7 mouse cellular contexts compared by ENCODE assay signal in the genomic region with DNA sequence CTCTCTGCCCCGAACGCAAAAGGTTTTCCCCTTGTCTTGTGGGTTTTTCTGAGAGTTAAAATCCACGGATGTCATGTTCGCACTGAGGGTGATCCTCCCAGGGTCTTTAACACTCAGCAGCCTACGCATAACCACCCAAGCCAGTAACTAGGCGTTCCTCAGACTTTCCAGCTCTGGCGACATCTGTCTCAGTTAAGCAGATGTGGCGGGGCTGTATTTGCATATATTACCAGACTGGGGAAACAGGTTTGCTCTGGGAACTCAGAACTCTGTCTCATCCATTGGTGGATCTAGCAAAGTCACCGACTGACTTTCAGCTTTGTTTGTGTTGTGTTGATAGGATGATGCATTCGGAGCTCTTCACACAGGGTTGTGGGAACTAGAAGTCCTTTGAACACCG. TPM values are rescaled to one million over a fixed set of nuclear protein-coding genes. Genes with fewer than 3 reads are reported as not detected.
A peak's percentile ranks its signal among the peaks of the same experiment; 100 is the strongest.
DNase-seq lines count a peak whose midpoint lies in the region; ATAC-seq lines count a peak whose summit lies in the region.

No protein-coding gene starts in this region.

- peak overlapping the region; percentile 35 for H3K4me3 ChIP-seq in lung, embryonic 16.5 days (ENCODE audit: low read length)
- peak overlapping the region; percentile 25; the same call in 1 of the 2 replicates for H3K4me3 ChIP-seq in forebrain, embryonic 11.5 days (ENCODE audit: low read depth, low read length)
- H3K4me3 ChIP-seq in limb, embryonic 13.5 days: peak overlapping the region; percentile 39
- H3K4me3 ChIP-seq in stomach, embryonic 14.5 days (ENCODE audit: low read depth, low read length): peak overlapping the region; percentile 18

- peak overlapping the region; percentile 61 for H3K4me2 ChIP-seq in lung, embryonic 16.5 days (ENCODE audit: low read depth, low read length)
- peak overlapping the region; percentile 53 for H3K4me2 ChIP-seq in forebrain, embryonic 11.5 days (ENCODE audit: low read depth, low read length, severe bottlenecking)
- H3K4me2 ChIP-seq in limb, embryonic 13.5 days (replicated peaks): peak overlapping the region; percentile 74
- H3K4me2 ChIP-seq in stomach, embryonic 14.5 days (replicated peaks; ENCODE audit: low read depth, low read length): peak overlapping the region; percentile 34

- peaks cover 5% of the 10 kb centered on the region; the same call in 1 of the 2 replicates for H3K9me3 ChIP-seq in lung, embryonic 16.5 days (ENCODE audit: control insufficient read depth, low read length)
- no peaks in the 10 kb centered on the region for H3K9me3 ChIP-seq in forebrain, embryonic 11.5 days (ENCODE audit: control insufficient read depth, low read length)
- H3K9me3 ChIP-seq in limb, embryonic 13.5 days: no peaks in the 10 kb centered on the region
- no peaks in the 10 kb centered on the region for H3K9me3 ChIP-seq in stomach, embryonic 14.5 days (ENCODE audit: control insufficient read depth, low read depth, low read length)

- WGBS in lung, embryonic 16.5 days: 8% methylated on average over 11 of the region's 11 CpGs
- 11% methylated on average over 11 of the region's 11 CpGs for WGBS in forebrain, embryonic 11.5 days
- 2% methylated on average over 11 of the region's 11 CpGs for WGBS in limb, embryonic 13.5 days
- 14% methylated on average over 11 of the region's 11 CpGs for WGBS in stomach, embryonic 14.5 days

- H3K27me3 ChIP-seq in lung, embryonic 16.5 days (ENCODE audit: control insufficient read depth, insufficient read depth, low read depth, low read length): no peaks in the 10 kb centered on the region
- H3K27me3 ChIP-seq in forebrain, embryonic 11.5 days (ENCODE audit: control insufficient read depth, insufficient read depth, low read length): peaks cover 3% of the 10 kb centered on the region; the same call in 1 of the 2 replicates
- no peaks in the 10 kb centered on the region; the same call in 1 of the 2 replicates for H3K27me3 ChIP-seq in limb, embryonic 13.5 days
- H3K27me3 ChIP-seq in stomach, embryonic 14.5 days (ENCODE audit: control insufficient read depth, insufficient read depth, low read length): no peaks in the 10 kb centered on the region

- H3K4me1 ChIP-seq in lung, embryonic 16.5 days (replicated peaks; ENCODE audit: control insufficient read depth, insufficient read depth, low read length): peaks cover 19% of the 10 kb centered on the region
- peaks cover 20% of the 10 kb centered on the region for H3K4me1 ChIP-seq in forebrain, embryonic 11.5 days (replicated peaks; ENCODE audit: control insufficient read depth, insufficient read depth, low read length)
- H3K4me1 ChIP-seq in limb, embryonic 13.5 days: peaks cover 44% of the 10 kb centered on the region
- peaks cover 3% of the 10 kb centered on the region; the same call in 1 of the 2 replicates for H3K4me1 ChIP-seq in stomach, embryonic 14.5 days (ENCODE audit: control insufficient read depth, insufficient read depth, low read length)

- no peaks in the 10 kb centered on the region for H3K36me3 ChIP-seq in lung, embryonic 16.5 days (ENCODE audit: control insufficient read depth, insufficient read depth, low read length)
- H3K36me3 ChIP-seq in forebrain, embryonic 11.5 days (ENCODE audit: control insufficient read depth, insufficient read depth, low read length): no peaks in the 10 kb centered on the region
- no peaks in the 10 kb centered on the region for H3K36me3 ChIP-seq in limb, embryonic 13.5 days
- no peaks in the 10 kb centered on the region for H3K36me3 ChIP-seq in stomach, embryonic 14.5 days (ENCODE audit: control insufficient read depth, insufficient read depth, low read length)

- peak overlapping the region; percentile 42 for H3K9ac ChIP-seq in lung, embryonic 16.5 days (ENCODE audit: low read length)
- H3K9ac ChIP-seq in forebrain, embryonic 11.5 days (ENCODE audit: low read length): peak overlapping the region; percentile 43
- H3K9ac ChIP-seq in limb, embryonic 13.5 days: peak overlapping the region; percentile 60
- no peak overlapping the region for H3K9ac ChIP-seq in stomach, embryonic 14.5 days (replicated peaks; ENCODE audit: low read depth, low read length)

- no peak for DNase-seq in lung, postnatal 10 days
- DNase-seq in forebrain, embryonic 11.5 days (ENCODE audit: low spot score): no peak
- no peak for DNase-seq in MN1 (ENCODE audit: low spot score)
- DNase-seq in adrenal gland, adult (ENCODE audit: inconsistent age in 2 of 2, low spot score in 1 of 2): no peak

- no peak for ATAC-seq in lung, embryonic 16.5 days (ENCODE audit: low read depth)
- ATAC-seq in forebrain, embryonic 11.5 days (replicated peaks; ENCODE audit: low FRiP score): no peak
- ATAC-seq in limb, embryonic 13.5 days (ENCODE audit: low FRiP score, low read depth): no peak
- no peak for ATAC-seq in stomach, embryonic 14.5 days (ENCODE audit: insufficient number of reproducible peaks, insufficient read depth, low FRiP score, low read depth)

- H3K27ac ChIP-seq in lung, embryonic 16.5 days (ENCODE audit: low read length): no peak overlapping the region
- H3K27ac ChIP-seq in forebrain, embryonic 11.5 days (ENCODE audit: low read depth, low read length): no peak overlapping the region
- H3K27ac ChIP-seq in limb, embryonic 13.5 days: no peak overlapping the region
- no peak overlapping the region for H3K27ac ChIP-seq in stomach, embryonic 14.5 days (ENCODE audit: low read length)

RNA-seq across cellular contexts. Expression of gene Tnfrsf19, which starts 10.7 kb away (rescaled TPM):
- 78.2 and 85.0 TPM in 2 replicates for polyA plus RNA-seq in lung, embryonic 16.5 days (2015; fragmentation: Nextera tagmentation; extraction: Ambion mirVana)
- polyA plus RNA-seq in forebrain, embryonic 11.5 days (2014; fragmentation: Nextera tagmentation; extraction: Ambion mirVana): 127 and 138 TPM in 2 replicates
- 42.5 and 51.1 TPM in 2 replicates for polyA plus RNA-seq in limb, embryonic 13.5 days (2015; fragmentation: Nextera tagmentation; extraction: Ambion mirVana)
- polyA plus RNA-seq in stomach, embryonic 14.5 days (2014; fragmentation: Nextera tagmentation; extraction: Ambion mirVana): 42.0 and 44.0 TPM in 2 replicates
